Mouse (Mus musculus) midbrain, embryonic 12.5 days (tissue): ENCODE measurements around the gene Hivep2. TPM values are rescaled to one million over a fixed set of nuclear protein-coding genes. Genes with fewer than 3 reads are reported as not detected.

Experiments
- ATAC-seq: fragments of 200-750 bp; cut with Nextera tagmentation; 2 replicates; pipeline ENCODE4 v1.8.0; 2017; ENCODE audit warnings: low read depth, moderate TSS enrichment, moderate library complexity; ENCODE audit not compliant: low FRiP score
- H3K27ac ChIP-seq: fragments of 300-500 bp; sonication (generic); replicated peaks from 2 replicates; pipeline ENCODE4 v1.5.1; 2016; ENCODE audit warnings: mild to moderate bottlenecking
- H3K27me3 ChIP-seq: fragments of 300-500 bp; sonication (generic); 2 replicates; pipeline ENCODE4 v1.6.1; 2016; ENCODE audit warnings: mild to moderate bottlenecking
- H3K36me3 ChIP-seq: fragments of 300-500 bp; sonication (generic); 2 replicates; pipeline ENCODE4 v1.6.1; 2016
- H3K4me1 ChIP-seq: fragments of 300-500 bp; sonication (generic); 2 replicates; pipeline ENCODE4 v1.6.1; 2016
- H3K4me2 ChIP-seq: fragments of 300-500 bp; sonication (generic); replicated peaks from 2 replicates; pipeline ENCODE4 v1.6.1; 2016; ENCODE audit warnings: mild to moderate bottlenecking, moderate library complexity
- H3K4me3 ChIP-seq: fragments of 300-500 bp; sonication (generic); 2 replicates; pipeline ENCODE4 v1.5.1; 2016; ENCODE audit warnings: mild to moderate bottlenecking
- H3K9ac ChIP-seq: fragments of 300-500 bp; sonication (generic); replicated peaks from 2 replicates; pipeline ENCODE4 v1.6.1; 2016; ENCODE audit warnings: mild to moderate bottlenecking, moderate library complexity
- H3K9me3 ChIP-seq: fragments of 300-500 bp; sonication (generic); 2 replicates; pipeline ENCODE4 v1.6.1; 2016; ENCODE audit warnings: mild to moderate bottlenecking
- WGBS: fragments of 180-500 bp; shearing (Covaris S2); methylation state at CpG from one replicate; pipeline ENCODE4 v1.1.7; 2016; 5-methylcytosine and 5-hydroxymethylcytosine counted together
- polyA plus RNA-seq: library from polyadenylated mRNA; unstranded; fragments of >200 nt; fragmentation: Nextera tagmentation; extraction: Ambion mirVana; gene quantifications from 2 replicates; pipeline ENCODE4 v1.2.1, GENCODE M21; 2016

Hivep2 gene
- 5.9 and 6.5 TPM in 2 replicates for polyA plus RNA-seq

- under 1% methylated on average over 47 of the region's 67 CpGs for WGBS
- H3K4me2 ChIP-seq, result peak within 1 kb of the TSS; percentile 98
- peaks cover 13% of the 10 kb centered on the region; the same call in 1 of the 2 replicates for H3K27me3 ChIP-seq
- H3K9ac ChIP-seq, result peak within 1 kb of the TSS; percentile 75
- peak; percentile 27 for ATAC-seq
- H3K4me3 ChIP-seq, result peak within 1 kb of the TSS; percentile 71
- no peaks in the 10 kb centered on the region for H3K36me3 ChIP-seq
- peaks cover 6% of the 10 kb centered on the region for H3K4me1 ChIP-seq
- no peaks in the 10 kb centered on the region for H3K9me3 ChIP-seq
- peak within 1 kb of the TSS; percentile 93 for H3K27ac ChIP-seq
Measured at GRCm38 (mm10) chr10:13965974-13966829, at the start of gene Hivep2. Gene Hivep2, plus strand, starts transcription at chr10:13966075.

- Histone ChIP-seq H3K9me3 (no peaks in the 10 kb centered on the region), H3K4me1 (peaks cover 13% of the 10 kb centered on the region), H3K27ac (0 out of 2 replicates have a peak overlapping the region, but pooled peaks have one; percentile 17), H3K4me3 (no peak overlapping the region), H3K4me2 (peak overlapping the region; percentile 9), H3K27me3 (peaks cover 8% of the 10 kb centered on the region; the same call in 1 of the 2 replicates), H3K9ac (no peak overlapping the region), H3K36me3 (no peaks in the 10 kb centered on the region)
- ATAC-seq, result peak; percentile 95
- 21% methylated on average over 12 of the region's 12 CpGs for WGBS
Measured at GRCm38 (mm10) chr10:13916645-13917342, 49.1 kb upstream of the Hivep2 start.

- Histone ChIP-seq H3K4me3 (no peak overlapping the region), H3K9ac (no peak overlapping the region), H3K36me3 (no peaks in the 10 kb centered on the region), H3K27me3 (peaks cover 8% of the 10 kb centered on the region; the same call in 1 of the 2 replicates), H3K9me3 (no peaks in the 10 kb centered on the region), H3K4me2 (no peak overlapping the region), H3K4me1 (peaks cover 2% of the 10 kb centered on the region), H3K27ac (no peak overlapping the region)
- no peak for ATAC-seq
- 85% methylated on average over 9 of the region's 9 CpGs for WGBS
Measured at GRCm38 (mm10) chr10:13921641-13922385, 44.1 kb upstream of the Hivep2 start.

- Histone ChIP-seq H3K36me3 (no peaks in the 10 kb centered on the region), H3K9ac (no peak overlapping the region), H3K4me3 (no peak overlapping the region), H3K4me1 (no peaks in the 10 kb centered on the region), H3K27me3 (no peaks in the 10 kb centered on the region), H3K9me3 (no peaks in the 10 kb centered on the region), H3K4me2 (no peak overlapping the region), H3K27ac (no peak overlapping the region)
- WGBS, result 80% methylated on average over 5 of the region's 5 CpGs
- no peak for ATAC-seq
Measured at GRCm38 (mm10) chr10:13929306-13929705, 36.6 kb upstream of the Hivep2 start.

GRCm38 (mm10) chr10:13932147-13932546, 33.7 kb upstream of the Hivep2 start:
- no peaks in the 10 kb centered on the region for H3K4me1 ChIP-seq
- no peaks in the 10 kb centered on the region for H3K36me3 ChIP-seq
- 81% methylated on average over 3 of the region's 3 CpGs for WGBS

GRCm38 (mm10) chr10:13933320-13933719, 32.6 kb upstream of the Hivep2 start:
- Histone ChIP-seq H3K9ac (no peak overlapping the region), H3K27ac (no peak overlapping the region), H3K9me3 (no peaks in the 10 kb centered on the region), H3K4me2 (no peak overlapping the region), H3K4me3 (no peak overlapping the region), H3K27me3 (no peaks in the 10 kb centered on the region), H3K4me1 (no peaks in the 10 kb centered on the region), H3K36me3 (no peaks in the 10 kb centered on the region)
- no peak for ATAC-seq
- WGBS, result 88% methylated on average over 7 of the region's 7 CpGs

More at GRCm38 (mm10) chr10:13932147-13932546, 33.7 kb upstream of the Hivep2 start:
- Histone ChIP-seq H3K9me3 (no peaks in the 10 kb centered on the region), H3K4me3 (no peak overlapping the region), H3K9ac (no peak overlapping the region), H3K4me2 (no peak overlapping the region), H3K27ac (no peak overlapping the region), H3K27me3 (no peaks in the 10 kb centered on the region)
- ATAC-seq, result no peak

- Histone ChIP-seq H3K9me3 (no peaks in the 10 kb centered on the region), H3K27me3 (no peaks in the 10 kb centered on the region), H3K27ac (no peak overlapping the region), H3K9ac (no peak overlapping the region), H3K4me3 (no peak overlapping the region), H3K4me1 (no peaks in the 10 kb centered on the region), H3K4me2 (no peak overlapping the region), H3K36me3 (no peaks in the 10 kb centered on the region)
- ATAC-seq, result no peak
- 79% methylated on average over 2 of the region's 2 CpGs for WGBS
Measured at GRCm38 (mm10) chr10:13935646-13936045, 30.2 kb upstream of the Hivep2 start.

- H3K4me1 ChIP-seq, result no peaks in the 10 kb centered on the region; the same call in 1 of the 2 replicates
- no peaks in the 10 kb centered on the region for H3K36me3 ChIP-seq
- no peak overlapping the region for H3K4me2 ChIP-seq
- H3K27ac ChIP-seq, result no peak overlapping the region
- H3K27me3 ChIP-seq, result no peaks in the 10 kb centered on the region
- 88% methylated on average over 2 of the region's 2 CpGs for WGBS
- no peaks in the 10 kb centered on the region for H3K9me3 ChIP-seq
- H3K9ac ChIP-seq, result no peak overlapping the region
- no peak overlapping the region for H3K4me3 ChIP-seq
- ATAC-seq, result no peak
Measured at GRCm38 (mm10) chr10:13941406-13941805, 24.5 kb upstream of the Hivep2 start.

- H3K27me3 ChIP-seq, result no peaks in the 10 kb centered on the region
- no peaks in the 10 kb centered on the region for H3K36me3 ChIP-seq
- WGBS, result 64% methylated on average over 3 of the region's 3 CpGs
- no peak for ATAC-seq
- no peaks in the 10 kb centered on the region; the same call in 1 of the 2 replicates for H3K4me1 ChIP-seq
- H3K9ac ChIP-seq, result no peak overlapping the region
- no peaks in the 10 kb centered on the region for H3K9me3 ChIP-seq
- H3K4me3 ChIP-seq, result no peak overlapping the region
- H3K27ac ChIP-seq, result no peak overlapping the region
- H3K4me2 ChIP-seq, result no peak overlapping the region
Measured at GRCm38 (mm10) chr10:13943706-13944105, 22.2 kb upstream of the Hivep2 start.

- Histone ChIP-seq H3K4me2 (no peak overlapping the region), H3K4me1 (no peaks in the 10 kb centered on the region; the same call in 1 of the 2 replicates), H3K27ac (no peak overlapping the region), H3K36me3 (no peaks in the 10 kb centered on the region), H3K4me3 (no peak overlapping the region), H3K9me3 (no peaks in the 10 kb centered on the region), H3K9ac (no peak overlapping the region), H3K27me3 (no peaks in the 10 kb centered on the region)
- no peak for ATAC-seq
- WGBS, result 77% methylated on average over 7 of the region's 7 CpGs
Measured at GRCm38 (mm10) chr10:13946498-13946897, 19.4 kb upstream of the Hivep2 start.

- peaks cover 3% of the 10 kb centered on the region; the same call in 1 of the 2 replicates for H3K4me1 ChIP-seq
- no peak overlapping the region for H3K4me3 ChIP-seq
- 63% methylated on average over 2 of the region's 2 CpGs for WGBS
- no peak overlapping the region for H3K9ac ChIP-seq
- no peak for ATAC-seq
- H3K9me3 ChIP-seq, result no peaks in the 10 kb centered on the region
- H3K27ac ChIP-seq, result no peak overlapping the region
- H3K27me3 ChIP-seq, result peaks cover 15% of the 10 kb centered on the region
- no peaks in the 10 kb centered on the region for H3K36me3 ChIP-seq
- H3K4me2 ChIP-seq, result no peak overlapping the region
Measured at GRCm38 (mm10) chr10:13962965-13963364, 2.9 kb upstream of the Hivep2 start.
